Mouse (Mus musculus) c-Kit-negative CD71-positive TER-119-positive erythroid progenitor cells, embryonic 14.5 days (primary cell): ENCODE data around the gene Grid1.

Experiments
- DNase-seq: peaks from one replicate; pipeline ENCODE4 v3.0.0-alpha.2; 2013; ENCODE audit warnings: low read depth, low spot score

The Grid1 gene

GRCm38 (mm10) chr14:35374374-35374773 lies 554.5 kb downstream of the Grid1 start:
- no peak for DNase-seq

GRCm38 (mm10) chr14:35393591-35393990 lies 573.7 kb downstream of the Grid1 start:
- DNase-seq = no peak

GRCm38 (mm10) chr14:35404249-35404908 lies 584.5 kb downstream of the Grid1 start:
- no peak for DNase-seq

- DNase-seq = no peak
These were observed 610.4 kb downstream of the Grid1 start for GRCm38 (mm10) chr14:35430259-35430658.

GRCm38 (mm10) chr14:35453702-35454101 lies 633.8 kb downstream of the Grid1 start:
- no peak for DNase-seq

DNA sequence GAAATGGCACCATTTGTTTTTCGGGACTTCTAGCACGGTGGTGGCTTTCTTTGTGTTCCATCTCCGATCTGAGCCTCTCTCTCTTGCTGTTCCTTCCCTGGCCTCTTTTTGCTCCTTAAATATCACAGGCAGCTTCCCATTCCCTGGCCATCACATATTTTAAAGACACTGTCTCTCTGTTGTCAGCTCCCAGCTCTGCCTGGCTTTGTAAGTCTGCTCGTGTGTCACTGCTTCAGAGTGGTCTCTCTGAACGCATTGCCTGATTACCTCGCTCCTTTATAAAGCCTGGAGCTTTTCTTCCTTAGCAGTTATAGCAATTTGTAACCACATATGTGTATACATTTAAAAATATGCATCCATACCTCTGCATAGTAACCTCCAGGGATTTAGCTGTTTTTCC lies 648.3 kb downstream of the Grid1 start:
- no peak for DNase-seq

GRCm38 (mm10) chr14:35486017-35486416 lies 666.1 kb downstream of the Grid1 start:
- DNase-seq = no peak

DNA sequence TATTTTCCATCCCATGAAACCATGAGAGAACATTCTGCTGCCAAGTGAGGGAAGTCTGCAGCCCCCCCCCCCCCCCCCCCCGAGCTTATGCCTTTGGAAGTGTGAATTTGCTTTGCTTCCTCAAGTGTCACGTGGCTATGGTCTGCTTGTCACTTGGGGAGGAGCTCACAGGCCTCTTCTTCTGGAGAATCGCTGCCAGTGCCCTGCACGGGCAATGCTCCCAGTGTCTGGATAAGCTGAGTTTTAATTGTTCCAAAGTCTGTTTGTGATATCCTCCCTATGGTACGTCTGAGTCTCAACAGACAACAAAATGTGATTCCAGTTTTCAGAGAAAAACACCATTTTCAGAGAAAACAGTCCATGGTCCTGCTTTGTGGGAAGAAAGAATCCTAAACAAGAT lies 682.4 kb downstream of the Grid1 start:
- DNase-seq = no peak

DNA sequence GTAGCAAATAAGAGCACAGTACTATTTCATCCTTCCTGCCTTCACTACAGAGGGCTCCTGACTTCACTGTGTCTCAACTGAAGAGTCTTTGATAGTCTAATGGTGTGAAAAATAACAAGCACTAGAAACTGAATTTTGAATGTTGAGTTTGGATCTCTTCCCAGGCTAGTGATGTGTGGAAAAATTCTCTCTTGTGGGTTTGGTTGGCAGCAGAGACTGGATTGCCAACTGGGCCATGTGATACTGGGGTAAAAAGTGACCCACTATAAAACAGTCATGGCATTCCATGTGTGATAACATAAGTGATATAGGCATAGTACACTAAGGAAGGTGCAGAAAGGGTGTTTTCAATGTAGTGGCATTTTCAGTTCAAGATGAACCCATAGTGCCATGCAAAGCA lies 699.5 kb downstream of the Grid1 start:
- no peak for DNase-seq

DNA sequence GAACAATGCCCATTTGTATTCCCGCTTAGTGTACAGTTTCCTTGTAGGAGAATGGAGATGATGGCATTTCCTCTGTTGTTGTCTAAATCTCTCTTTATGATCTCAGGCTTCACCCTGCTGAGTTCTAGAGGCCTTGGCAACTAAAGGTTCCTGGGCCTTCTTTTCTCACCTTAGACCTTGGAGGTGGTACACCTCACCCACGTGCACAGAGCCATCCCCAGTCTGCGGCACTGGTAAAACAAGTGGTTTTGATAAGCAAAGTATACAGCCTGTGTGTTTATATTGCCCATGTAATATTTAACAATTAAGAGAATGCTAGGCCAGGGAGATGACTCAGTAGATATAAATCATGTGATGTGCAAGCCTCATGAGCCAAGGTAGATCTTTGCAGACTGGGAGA lies 718.9 kb downstream of the Grid1 start:
- DNase-seq = no peak

DNA sequence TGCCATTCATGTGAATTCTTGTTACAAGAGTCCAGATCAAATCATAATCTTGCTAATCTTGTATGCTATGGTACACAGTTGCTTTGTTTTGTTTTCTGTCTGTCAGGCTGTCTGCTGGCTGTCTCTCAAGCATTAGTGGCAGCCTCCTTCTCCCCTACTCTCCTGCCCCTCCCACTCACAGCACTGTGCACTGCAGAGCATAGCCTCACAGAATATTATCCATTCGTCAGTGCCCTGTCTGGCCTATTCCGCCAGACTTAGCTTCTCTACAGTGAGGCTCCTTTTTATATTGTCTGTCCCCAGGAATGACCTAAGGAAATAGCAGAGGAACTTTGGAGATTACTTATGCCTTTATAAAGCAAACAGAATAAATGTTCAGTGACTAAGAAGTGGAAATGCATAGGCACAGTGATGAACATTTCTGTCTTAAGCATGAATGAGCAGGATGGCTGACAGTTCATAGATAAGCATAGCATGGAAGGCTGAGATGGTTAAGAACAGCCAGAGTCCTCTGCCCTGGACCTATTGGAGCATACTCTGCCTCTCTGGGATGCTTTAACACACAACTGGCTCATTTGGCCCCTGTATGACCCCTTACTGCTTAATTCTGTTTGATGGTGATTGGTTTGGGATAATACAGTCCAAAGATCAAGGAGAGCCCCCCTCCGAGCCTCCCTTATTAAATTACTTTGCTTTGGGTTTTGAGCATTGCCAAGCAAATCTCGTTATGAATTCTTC lies 721.5 kb downstream of the Grid1 start:
- no peak for DNase-seq

- DNase-seq = no peak
These were observed 722.1 kb downstream of the Grid1 start for GRCm38 (mm10) chr14:35541992-35542380.

- DNase-seq = no peak
These were observed 734.4 kb downstream of the Grid1 start for GRCm38 (mm10) chr14:35554288-35554687.

DNA sequence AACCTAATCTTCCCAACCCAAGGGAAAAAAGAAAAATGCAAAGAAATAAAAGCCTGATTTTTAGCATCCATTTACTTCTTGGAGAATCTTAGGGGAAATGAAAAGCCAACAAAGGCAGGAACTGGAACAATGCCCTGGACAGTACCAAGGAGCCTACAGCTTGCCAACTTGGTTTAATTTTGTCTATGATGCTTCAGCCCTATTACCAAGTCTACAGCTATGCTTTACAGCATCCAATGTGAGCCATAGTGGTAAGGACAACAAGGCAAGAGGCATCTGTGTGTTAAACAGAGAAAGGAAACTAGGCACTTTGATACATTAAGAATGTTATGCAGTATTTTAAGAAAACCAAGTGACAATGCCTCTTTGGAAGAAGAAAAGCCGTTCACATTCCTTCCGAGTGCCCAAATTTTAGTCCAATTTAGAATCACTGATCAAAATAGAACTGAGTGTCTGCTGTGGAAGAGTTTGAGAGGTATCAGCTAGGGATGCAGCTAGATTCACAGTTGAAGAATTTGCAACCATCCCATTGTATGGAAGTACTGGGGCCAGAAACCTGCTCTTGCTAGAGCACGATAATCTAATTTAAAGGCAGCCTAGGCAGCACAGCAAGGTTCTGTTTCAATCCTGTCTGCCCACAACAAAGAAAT lies 741.5 kb downstream of the Grid1 start:
- no peak for DNase-seq

DNA sequence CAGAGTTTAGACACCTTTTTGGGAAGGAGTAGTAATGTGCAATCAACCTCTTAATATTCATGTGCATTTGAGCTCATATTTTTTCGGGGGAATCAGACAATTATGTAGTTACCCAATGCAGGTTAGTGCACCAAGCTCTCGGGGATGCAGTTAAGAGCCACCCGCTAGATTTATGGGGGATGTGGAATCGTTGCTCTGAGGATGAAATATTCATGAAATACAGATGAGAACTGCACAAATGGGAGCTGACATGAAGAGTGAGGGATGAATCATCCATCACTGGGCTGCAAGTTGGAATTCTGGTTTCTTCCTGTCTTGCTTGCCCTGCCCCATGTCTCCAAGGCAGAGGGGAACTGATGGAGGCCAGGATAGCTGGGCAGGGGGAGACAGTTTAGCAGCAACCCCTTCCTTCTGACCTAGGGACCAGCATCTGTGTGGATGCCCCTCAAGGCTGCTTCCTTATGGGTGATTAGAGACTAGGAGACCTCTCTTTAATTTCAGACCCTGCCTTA lies 753.1 kb downstream of the Grid1 start:
- DNase-seq = no peak

GRCm38 (mm10) chr14:35574489-35574888 lies 754.6 kb downstream of the Grid1 start:
- DNase-seq = no peak

- no peak for DNase-seq
These were observed 755.4 kb downstream of the Grid1 start for GRCm38 (mm10) chr14:35575285-35575684.

- DNase-seq = no peak
These were observed 805.8 kb downstream of the Grid1 start for GRCm38 (mm10) chr14:35625749-35626148.
